Mouse (Mus musculus) urinary bladder, postnatal 36 days (tissue): ENCODE measurements at regions not wholly inside any gene's neighbourhood (a gene's known extent, or its start where the extent isn't known, plus 50 kb on each side); places are given as distances from the start of the nearest gene placed in this dataset.

Experiments
- DNase-seq, 2 experiments: peaks; one replicate each; pipeline ENCODE4 v3.0.0; 2022; ENCODE audit warnings: low spot score in 2 of 2, mixed read lengths in 1 of 2

GRCm38 (mm10) chr11:22692281-22692857 is 168.4 kb downstream of the B3gnt2 start:
- no peak for DNase-seq

DNA sequence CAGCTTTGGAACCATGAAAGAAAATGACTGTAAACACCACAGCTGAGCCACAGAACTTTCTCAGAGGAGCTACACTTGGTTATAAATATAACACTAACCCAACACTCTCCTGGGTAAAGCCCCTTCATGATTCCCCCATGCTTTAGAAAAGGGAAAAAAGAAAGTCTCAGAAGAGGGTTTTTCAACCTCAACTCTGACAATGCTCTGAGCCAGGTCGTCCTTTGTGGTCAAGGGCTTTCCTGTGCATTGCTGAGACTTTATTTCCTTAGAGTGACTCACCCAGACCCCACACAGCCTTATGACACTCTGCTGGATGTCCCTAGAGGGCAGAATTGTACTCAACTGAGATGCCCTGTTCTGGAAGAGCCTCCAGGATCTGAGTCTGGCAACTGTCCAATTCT is 167.8 kb downstream of the B3gnt2 start:
- DNase-seq, result no peak

DNA sequence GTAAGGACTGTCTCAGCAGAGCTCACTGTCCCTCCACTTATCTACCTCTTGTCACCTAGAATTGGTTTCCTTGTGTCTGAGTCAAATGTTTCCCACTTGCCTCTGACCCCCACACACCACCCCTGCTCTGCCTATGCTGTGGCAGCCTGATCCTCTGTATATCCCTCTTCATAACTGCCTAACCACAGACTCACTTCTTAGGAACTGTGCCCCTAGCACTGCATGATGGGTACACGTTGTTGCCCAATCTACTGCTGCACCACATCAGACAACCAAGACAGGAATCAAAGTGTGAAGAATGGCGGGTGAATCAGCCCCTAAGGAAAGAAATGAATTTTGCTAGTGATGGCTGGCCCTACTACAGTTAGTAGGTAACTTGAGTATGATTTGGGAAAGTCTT is 167.4 kb downstream of the B3gnt2 start:
- DNase-seq, result no peak

DNA sequence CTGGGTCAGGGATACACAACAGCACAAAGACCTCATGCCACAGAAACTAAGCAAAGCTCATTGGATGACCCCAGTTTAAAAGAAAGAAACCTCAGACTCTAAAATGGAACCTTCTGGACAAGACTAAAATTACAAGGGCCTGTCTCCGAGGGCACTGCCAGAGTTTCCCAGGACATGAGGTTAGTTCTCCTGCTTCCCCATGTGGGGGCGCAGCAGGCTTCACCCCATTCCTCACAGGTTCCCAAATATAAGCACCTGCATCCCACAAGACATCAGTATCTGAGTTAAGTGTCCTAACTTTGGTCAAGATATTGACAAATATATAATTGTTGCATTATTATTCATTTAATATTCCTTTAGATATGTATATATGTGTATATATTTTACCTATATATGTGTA is 166.8 kb downstream of the B3gnt2 start:
- no peak for DNase-seq

- no peak for DNase-seq
Observed at GRCm38 (mm10) chr11:22694829-22695228, 165.9 kb downstream of the B3gnt2 start.

DNA sequence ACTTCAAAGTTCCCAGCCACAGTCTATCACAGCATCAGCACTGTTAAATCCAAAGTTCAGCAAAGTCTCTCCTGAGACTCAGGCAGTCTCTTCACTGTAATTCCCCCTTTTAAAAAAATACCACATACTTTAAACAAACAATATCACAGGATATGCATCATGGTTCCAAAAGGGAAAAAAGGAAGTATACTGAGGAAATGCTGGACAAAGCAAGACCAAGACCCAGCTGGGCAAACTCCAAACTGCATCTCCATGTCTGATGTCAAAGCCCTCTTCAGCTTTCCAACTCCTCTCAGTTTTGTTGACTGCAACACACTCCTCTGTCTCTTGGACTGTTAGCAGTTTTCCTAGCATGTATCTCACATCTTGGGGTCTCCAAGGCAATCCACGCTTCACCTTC is 165.5 kb downstream of the B3gnt2 start:
- no peak for DNase-seq

GRCm38 (mm10) chr11:22698057-22698941 is 162.5 kb downstream of the B3gnt2 start:
- no peak for DNase-seq

GRCm38 (mm10) chr11:22706082-22706481 is 154.7 kb downstream of the B3gnt2 start:
- DNase-seq, result no peak
